Mouse (Mus musculus) cerebellum, adult 2 months (tissue): ENCODE measurements around the gene Rpap2. TPM values are rescaled to one million over a fixed set of nuclear protein-coding genes. Genes with fewer than 3 reads are reported as not detected.

ENCODE experiments used
- DNase-seq, 2 experiments: peaks; one replicate each; pipeline ENCODE4 v3.0.0; 2021
- H3K27ac ChIP-seq: fragments of 200-500 bp; 2 replicates; pipeline ENCODE4 v1.5.1; 2012; ENCODE audit warnings: low read length, control low read depth, inconsistent platforms; ENCODE audit not compliant: insufficient read depth
- H3K27me3 ChIP-seq: fragments of 200-500 bp; 2 replicates; pipeline ENCODE4 v1.6.1; 2012; ENCODE audit warnings: inconsistent platforms, mild to moderate bottlenecking, low read length, moderate library complexity; ENCODE audit not compliant: control insufficient read depth, insufficient read depth
- H3K4me1 ChIP-seq: fragments of 200-500 bp; 2 replicates; pipeline ENCODE4 v1.6.1; 2011; ENCODE audit warnings: low read length; ENCODE audit not compliant: control insufficient read depth, insufficient read depth
- H3K4me3 ChIP-seq: fragments of 200-500 bp; replicated peaks from 2 replicates; pipeline ENCODE3; 2011; ENCODE audit warnings: mild to moderate bottlenecking, low read depth, low read length, control low read depth; ENCODE audit not compliant: insufficient read depth
- CTCF ChIP-seq: fragments of 200-500 bp; IDR thresholded peaks from 2 replicates; pipeline ENCODE4 v1.5.1; 2011; ENCODE audit warnings: low read depth, mild to moderate bottlenecking, control low read depth, low read length, moderate library complexity, borderline replicate concordance; ENCODE audit not compliant: insufficient read depth
- POLR2A ChIP-seq: fragments of 200-500 bp; IDR thresholded peaks from 2 replicates; pipeline ENCODE4 v1.6.1; 2011; ENCODE audit warnings: low read length, control low read depth, borderline replicate concordance; ENCODE audit not compliant: insufficient read depth
- WGBS: fragments of 180-500 bp; shearing (Covaris S2); methylation state at CpG from one replicate; pipeline ENCODE4 v1.1.7; 2018; 5-methylcytosine and 5-hydroxymethylcytosine counted together
- polyA plus RNA-seq: library from polyadenylated mRNA; depleted of rRNA; stranded (reverse); fragments of >200 nt; gene quantifications from 2 replicates; pipeline ENCODE4 v1.2.3, GENCODE M21; 2012

The Rpap2 gene
- polyA plus RNA-seq, 1 experiment, result 13.4 TPM

GRCm38 (mm10) chr5:107648552-107649125 lies 51.5 kb downstream of the Rpap2 start:
- WGBS, result 89% methylated on average over 5 of the region's 5 CpGs
- no peak for TF ChIP-seq POLR2A
- TF ChIP-seq CTCF, result no peak
- Histone ChIP-seq H3K4me1 (no peaks in the 10 kb centered on the region), H3K27me3 (no peaks in the 10 kb centered on the region), H3K4me3 (no peak overlapping the region), H3K27ac (no peak overlapping the region)
- no peak for DNase-seq

DNA sequence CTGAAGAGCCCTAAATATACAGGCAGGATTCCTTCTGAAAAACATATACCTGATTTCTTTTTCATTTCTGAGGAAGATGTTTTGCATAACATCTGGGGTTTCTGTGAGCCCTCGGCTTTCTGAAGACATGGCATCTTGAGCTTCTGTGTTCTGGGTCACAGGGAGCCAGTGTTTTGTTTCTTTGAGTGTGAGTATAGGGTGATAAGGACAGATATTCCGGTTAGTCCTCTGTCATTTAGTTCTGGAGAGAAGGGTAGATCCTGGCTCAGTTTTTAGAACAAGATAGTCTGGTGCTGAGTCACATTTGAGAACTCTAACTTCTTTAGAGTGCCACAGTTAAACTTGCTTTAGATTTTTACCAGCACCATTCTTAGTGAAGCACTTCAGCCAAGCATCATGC lies 52.5 kb downstream of the Rpap2 start:
- no peaks in the 10 kb centered on the region for H3K4me1 ChIP-seq
- H3K4me3 ChIP-seq, result no peak overlapping the region
- 85% methylated on average over 2 of the region's 2 CpGs for WGBS
- DNase-seq, result no peak
- TF ChIP-seq CTCF (no peak), POLR2A (no peak)
- H3K27ac ChIP-seq, result no peak overlapping the region
- no peaks in the 10 kb centered on the region for H3K27me3 ChIP-seq

DNA sequence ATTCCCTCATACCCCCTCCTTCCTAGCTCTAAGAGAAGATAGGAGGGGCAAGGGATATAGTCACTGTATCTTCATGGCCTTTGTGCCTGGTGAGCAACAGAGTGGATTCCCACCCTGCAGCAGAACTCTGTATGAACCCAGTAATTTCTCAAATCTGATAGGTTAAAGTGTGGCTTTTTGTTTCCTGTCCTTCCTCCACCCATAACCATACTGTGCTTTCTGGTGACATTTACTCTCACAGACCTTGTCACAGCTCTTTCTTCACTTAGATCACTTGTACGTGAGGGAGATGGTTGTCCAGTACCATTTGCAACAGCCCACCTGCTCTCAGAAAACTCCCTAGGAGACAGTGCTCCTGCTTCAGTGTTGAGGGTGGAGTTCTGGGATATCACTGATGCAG lies 53.3 kb downstream of the Rpap2 start:
- 88% methylated on average over 1 of the region's 1 CpGs for WGBS
- Histone ChIP-seq H3K4me3 (no peak overlapping the region), H3K4me1 (no peaks in the 10 kb centered on the region), H3K27me3 (no peaks in the 10 kb centered on the region), H3K27ac (no peak overlapping the region)
- TF ChIP-seq POLR2A, result no peak
- TF ChIP-seq CTCF, result no peak
- no peak for DNase-seq

DNA sequence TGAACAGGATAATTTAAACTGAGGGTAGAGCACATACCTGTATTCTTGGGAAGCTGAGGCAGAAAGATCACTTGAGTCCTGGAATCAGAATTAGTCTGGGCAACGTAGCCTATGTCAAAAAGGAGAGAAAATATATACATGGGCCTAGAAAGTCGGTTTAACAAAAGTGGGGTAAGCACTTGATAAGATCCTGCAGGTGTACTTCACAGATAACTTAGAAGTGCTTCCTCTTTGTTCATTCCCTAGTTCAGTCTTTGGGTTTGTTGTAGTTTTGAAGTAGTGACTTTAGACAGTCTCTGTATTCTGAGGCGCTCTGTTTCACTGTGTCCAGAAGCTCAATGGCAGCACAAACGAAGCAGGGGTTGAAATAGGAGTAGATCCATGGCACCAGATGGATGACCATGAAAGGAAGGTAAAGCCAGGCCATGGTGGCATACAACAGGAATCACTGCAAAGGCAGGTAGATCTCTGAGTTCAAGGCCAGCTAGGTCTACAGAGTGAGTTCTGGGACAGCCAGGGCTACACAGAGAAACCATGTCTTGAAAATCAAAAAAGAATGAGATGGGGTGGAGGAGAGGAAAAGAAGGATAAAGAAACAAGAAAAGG lies 55.0 kb downstream of the Rpap2 start:
- WGBS, result 93% methylated on average over 4 of the region's 4 CpGs
- no peak overlapping the region for H3K27ac ChIP-seq
- TF ChIP-seq CTCF, result no peak
- no peak for TF ChIP-seq POLR2A

GRCm38 (mm10) chr5:107678392-107678791 lies 81.2 kb downstream of the Rpap2 start:
- no peaks in the 10 kb centered on the region for H3K4me1 ChIP-seq
- H3K4me3 ChIP-seq, result no peak overlapping the region
- no peak for DNase-seq
- no peak for TF ChIP-seq POLR2A
- no peak for TF ChIP-seq CTCF
- 72% methylated on average over 5 of the region's 5 CpGs for WGBS
- no peak overlapping the region for H3K27ac ChIP-seq
- H3K27me3 ChIP-seq, result no peaks in the 10 kb centered on the region

More for the DNA sequence above, 55.0 kb downstream of the Rpap2 start:
- Histone ChIP-seq H3K4me1 (no peaks in the 10 kb centered on the region), H3K4me3 (no peak overlapping the region), H3K27me3 (no peaks in the 10 kb centered on the region)
- DNase-seq, result no peak

GRCm38 (mm10) chr5:107681300-107681699 lies 84.1 kb downstream of the Rpap2 start:
- no peak overlapping the region for H3K27ac ChIP-seq
- no peaks in the 10 kb centered on the region for H3K4me1 ChIP-seq
- H3K27me3 ChIP-seq, result no peaks in the 10 kb centered on the region
- H3K4me3 ChIP-seq, result no peak overlapping the region
- WGBS, result 73% methylated on average over 5 of the region's 5 CpGs
- TF ChIP-seq CTCF (no peak), POLR2A (no peak)
- DNase-seq, result no peak

GRCm38 (mm10) chr5:107684380-107684779 lies 87.2 kb downstream of the Rpap2 start:
- DNase-seq, result no peak
- no peak overlapping the region for H3K4me3 ChIP-seq
- no peaks in the 10 kb centered on the region for H3K4me1 ChIP-seq
- no peak overlapping the region for H3K27ac ChIP-seq
- no peaks in the 10 kb centered on the region for H3K27me3 ChIP-seq
- 59% methylated on average over 2 of the region's 2 CpGs for WGBS
- TF ChIP-seq CTCF, result no peak
- TF ChIP-seq POLR2A, result no peak

- no peak for DNase-seq
- 97% methylated on average over 5 of the region's 5 CpGs for WGBS
- Histone ChIP-seq H3K4me3 (no peak overlapping the region), H3K27ac (no peak overlapping the region), H3K4me1 (no peaks in the 10 kb centered on the region), H3K27me3 (no peaks in the 10 kb centered on the region)
- TF ChIP-seq POLR2A, result no peak
- TF ChIP-seq CTCF, result no peak
Measured at GRCm38 (mm10) chr5:107687161-107687560, 90.0 kb downstream of the Rpap2 start.
